Mouse (Mus musculus) c-Kit-negative CD71-positive TER-119-positive erythroid progenitor cells, embryonic 14.5 days (primary cell): ENCODE measurements around the gene Sccpdh.
"Not testable (repeated sequence)": the region's sequence is repeated elsewhere in the genome, so short reads cannot be mapped to it uniquely, and the experiment has no call there.

Experiments used
- DNase-seq: peaks from one replicate; pipeline ENCODE4 v3.0.0-alpha.2; 2013; ENCODE audit warnings: low read depth, low spot score

Sccpdh gene

DNA sequence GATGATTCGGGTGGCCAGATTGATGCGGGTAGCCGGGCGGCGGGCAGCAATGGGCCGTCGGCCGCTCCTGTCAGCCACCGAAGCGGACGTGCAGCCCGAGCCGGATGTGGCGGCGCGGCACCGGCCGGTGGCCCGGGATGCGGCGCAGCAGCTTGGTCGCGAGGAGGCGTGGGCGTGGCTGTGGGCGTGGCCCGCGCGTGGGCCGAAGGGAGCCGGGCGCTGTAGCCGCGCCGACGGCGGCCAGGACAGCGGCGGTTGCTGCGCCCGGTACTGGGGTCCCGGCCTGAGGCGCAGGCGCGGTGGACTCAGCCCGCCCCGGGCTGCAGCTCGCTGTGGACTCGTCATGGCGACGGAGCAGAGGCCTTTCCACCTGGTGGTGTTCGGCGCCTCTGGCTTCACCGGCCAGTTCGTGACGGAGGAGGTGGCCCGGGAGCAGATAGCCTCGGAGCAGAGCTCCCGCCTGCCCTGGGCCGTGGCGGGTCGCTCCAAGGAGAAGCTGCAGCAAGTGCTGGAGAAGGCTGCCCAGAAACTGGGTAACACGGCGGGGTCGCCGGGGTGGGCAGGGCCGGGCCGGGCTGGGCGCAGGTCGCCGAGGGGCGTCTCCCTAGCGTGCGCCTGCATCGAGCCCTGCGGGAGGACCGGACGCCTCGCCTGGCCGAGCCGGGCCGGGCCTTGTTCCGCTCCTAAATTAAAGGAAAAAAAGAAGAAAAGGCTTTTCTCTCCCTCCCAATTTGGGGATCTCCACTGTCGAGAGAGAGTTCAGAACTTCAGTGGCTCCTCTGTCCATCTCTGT, at the start of gene Sccpdh:
Sccpdh (plus strand) TSS at position 198 of the 793 bp plus-strand sequence.
- DNase-seq: no peak

GRCm38 (mm10) chr1:179622665-179623064, 45.3 kb upstream of the Sccpdh start:
- no peak for DNase-seq

DNA sequence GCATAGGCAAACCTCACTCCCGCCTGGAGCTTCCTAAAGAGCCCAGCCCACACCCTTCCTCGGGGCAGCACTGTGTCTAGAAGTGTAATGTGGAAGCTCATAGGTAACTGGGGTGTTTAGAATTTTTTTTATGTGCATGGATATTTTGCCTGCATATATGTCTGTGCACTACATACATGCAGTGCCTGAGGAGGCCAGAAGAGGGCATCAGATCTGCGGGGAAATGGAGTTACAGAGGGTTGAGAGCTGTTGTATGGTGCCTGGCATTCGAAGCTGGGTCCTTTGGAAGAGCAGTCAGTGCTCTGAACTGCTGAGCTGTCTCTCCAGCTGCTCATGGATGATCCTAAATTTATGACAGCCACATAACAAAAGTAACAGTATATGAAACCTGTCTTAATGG, 44.4 kb upstream of the Sccpdh start:
- no peak for DNase-seq

GRCm38 (mm10) chr1:179624354-179624753, 43.7 kb upstream of the Sccpdh start:
- peak; percentile 32 for DNase-seq

GRCm38 (mm10) chr1:179627855-179628254, 40.2 kb upstream of the Sccpdh start:
- no peak for DNase-seq

DNA sequence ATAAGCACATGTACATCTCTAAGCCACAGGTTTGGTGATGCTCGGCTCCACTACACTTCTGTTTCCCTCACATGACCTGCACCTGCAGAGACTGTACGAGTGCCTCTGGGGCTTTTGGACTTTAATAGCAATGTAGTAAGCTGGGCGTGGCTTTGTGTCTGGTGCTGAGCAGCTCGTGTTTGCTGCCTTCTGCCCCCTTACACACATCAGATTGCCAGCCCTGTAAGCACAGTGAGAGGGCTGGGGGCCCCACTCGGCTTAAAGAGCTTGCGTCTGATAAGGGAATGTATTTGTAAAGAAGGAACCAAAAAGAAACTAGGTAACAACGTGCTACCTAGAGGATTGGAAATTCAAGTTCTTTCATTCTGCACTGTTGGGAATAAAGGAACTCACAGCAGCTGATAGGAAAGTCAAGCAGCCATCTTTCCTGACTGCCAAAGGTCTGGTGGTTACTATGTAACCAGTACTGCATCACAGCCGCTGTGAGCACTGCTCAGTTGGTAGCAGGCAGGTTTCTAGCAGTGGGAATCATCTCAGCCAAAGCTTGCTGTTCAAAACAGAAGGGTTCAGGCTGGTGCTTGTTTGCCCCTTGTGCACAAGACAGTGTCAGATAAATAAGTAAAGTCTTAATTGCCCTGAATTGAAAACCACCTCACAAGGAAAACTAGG, 39.4 kb upstream of the Sccpdh start:
- DNase-seq: no peak

- no peak for DNase-seq
These were observed 38.7 kb upstream of the Sccpdh start for GRCm38 (mm10) chr1:179629276-179629675.

DNA sequence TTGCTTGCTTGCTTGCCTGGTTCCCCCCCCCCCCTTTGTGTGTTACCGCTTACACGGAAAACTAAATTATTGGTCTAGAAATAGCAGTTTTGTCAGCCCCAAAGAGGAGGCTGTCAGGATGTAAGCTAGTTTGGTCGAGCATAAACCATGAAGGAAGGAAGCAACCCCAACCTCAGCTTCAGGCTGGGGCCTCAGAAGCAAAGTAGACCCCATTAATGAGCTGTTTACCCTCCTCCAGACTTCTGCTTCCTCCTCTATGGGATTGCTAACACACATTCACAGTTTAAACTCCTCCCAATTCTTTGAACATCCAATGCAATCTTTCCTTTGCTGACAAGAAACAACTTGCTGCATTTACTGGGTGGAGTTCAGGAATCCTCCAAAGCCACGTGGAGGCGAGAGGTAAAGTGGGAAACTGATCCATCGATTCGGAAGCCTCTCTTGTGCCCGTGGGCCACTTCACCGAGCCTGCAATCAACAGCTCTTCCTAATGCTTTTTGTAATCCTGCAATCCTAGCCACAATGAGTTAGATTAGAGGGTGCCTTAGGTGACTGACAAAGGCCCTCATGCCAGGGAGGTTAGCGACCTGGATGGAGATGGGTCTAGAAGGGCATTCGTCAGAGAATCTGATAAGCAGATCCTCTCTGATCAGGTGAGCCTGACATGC, 35.1 kb upstream of the Sccpdh start:
- no peak for DNase-seq

- peak; percentile 44 for DNase-seq
These were observed 34.6 kb upstream of the Sccpdh start for GRCm38 (mm10) chr1:179633414-179633752.

GRCm38 (mm10) chr1:179634159-179634558, 33.9 kb upstream of the Sccpdh start:
- no peak for DNase-seq

GRCm38 (mm10) chr1:179642726-179643125, 25.3 kb upstream of the Sccpdh start:
- no peak for DNase-seq

- no peak for DNase-seq
These were observed 23.9 kb upstream of the Sccpdh start for GRCm38 (mm10) chr1:179644151-179644550.

- DNase-seq: peak; percentile 20
These were observed 22.7 kb upstream of the Sccpdh start for GRCm38 (mm10) chr1:179645101-179645979.

DNA sequence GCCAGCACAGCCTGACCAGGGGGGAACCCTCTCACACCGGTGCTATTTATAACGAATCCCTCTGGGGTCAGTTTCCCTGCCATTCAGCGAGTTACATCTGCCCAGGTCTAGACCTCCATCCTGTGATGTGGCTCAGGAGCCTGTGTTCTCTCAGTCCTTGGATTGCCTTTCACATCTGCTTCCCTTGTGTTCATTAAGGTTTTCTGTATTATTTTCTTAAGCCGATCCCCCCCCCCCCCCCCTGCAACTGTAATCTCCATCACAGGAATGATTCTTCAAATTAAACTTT, 22.1 kb upstream of the Sccpdh start:
- no peak for DNase-seq

DNA sequence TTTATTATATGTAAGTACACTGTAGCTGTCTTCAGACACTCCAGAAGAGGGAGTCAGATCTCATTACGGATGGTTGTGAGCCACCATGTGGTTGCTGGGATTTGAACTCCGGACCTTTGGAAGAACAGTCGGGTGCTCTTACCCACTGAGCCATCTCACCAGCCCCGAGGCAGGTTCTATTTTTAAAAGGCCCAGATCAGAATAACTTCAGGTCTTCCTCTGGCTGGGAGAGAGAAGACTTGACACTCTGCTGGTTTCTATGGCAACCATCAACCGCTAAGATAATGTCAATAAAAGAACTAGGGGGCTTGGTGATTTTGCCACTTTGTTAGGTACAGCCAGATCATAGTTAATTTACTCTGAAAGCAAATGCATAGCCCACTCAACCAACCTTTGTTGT, 19.3 kb upstream of the Sccpdh start:
- DNase-seq: not testable (repeated sequence)

DNA sequence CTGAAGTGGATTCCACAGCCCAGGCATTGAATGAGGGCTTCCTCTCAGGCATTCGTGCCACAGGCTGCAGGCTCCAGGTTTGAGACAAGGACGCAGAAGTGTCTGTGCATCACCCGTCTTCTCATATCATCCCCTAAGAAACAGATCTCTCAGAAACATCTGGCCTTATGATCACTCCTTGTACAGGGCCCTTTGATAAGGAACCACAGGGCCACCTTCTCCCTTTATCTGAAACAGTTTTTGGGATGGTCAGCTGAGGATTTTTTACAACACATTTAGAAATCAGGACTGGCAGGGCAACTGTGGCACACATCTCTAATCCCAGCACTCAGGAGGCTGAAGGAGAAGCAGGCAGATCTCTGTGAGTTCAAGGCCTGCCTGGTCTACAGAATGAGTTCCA, 18.7 kb upstream of the Sccpdh start:
- no peak for DNase-seq

DNA sequence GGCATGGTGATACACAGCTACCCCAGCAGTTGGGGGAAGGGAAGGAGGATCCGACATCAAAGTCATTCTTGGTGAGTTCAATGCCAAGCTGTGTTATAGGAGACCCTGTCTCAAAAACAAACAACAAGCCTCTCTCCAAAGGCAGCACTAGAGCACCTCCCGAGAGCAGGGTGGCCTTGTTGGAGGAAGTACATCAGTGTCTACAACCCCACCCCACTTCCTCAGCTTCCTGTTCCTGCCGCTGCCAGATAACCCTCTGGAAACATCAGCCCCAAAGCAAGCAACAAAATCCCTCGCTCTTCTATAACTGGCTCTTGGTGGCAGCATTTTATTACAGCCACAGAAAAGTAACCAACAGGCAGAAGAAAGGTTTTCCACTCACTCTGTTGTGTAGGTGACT, 17.7 kb upstream of the Sccpdh start:
- DNase-seq: no peak

DNA sequence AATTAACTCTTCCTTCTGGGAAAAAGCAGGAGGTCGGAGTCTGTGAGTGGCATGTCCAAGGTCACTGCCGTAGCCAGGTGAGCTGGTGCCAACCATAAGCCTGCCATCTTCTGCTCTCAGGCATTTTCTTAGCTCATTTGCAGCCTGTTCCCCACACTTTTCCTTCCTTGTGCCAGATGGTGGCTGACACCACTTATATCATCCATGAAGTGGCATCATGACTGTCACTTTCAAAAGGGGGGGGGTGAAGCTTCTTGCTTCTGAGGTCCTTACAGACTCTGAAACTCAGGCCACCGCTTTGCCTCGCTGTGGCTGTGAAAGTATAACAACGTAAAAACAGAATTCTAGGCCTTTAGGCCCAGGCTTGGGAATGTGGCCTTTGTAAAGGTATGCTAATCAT, 16.8 kb upstream of the Sccpdh start:
- DNase-seq: no peak

GRCm38 (mm10) chr1:179663065-179663464, 4.9 kb upstream of the Sccpdh start:
- no peak for DNase-seq

DNA sequence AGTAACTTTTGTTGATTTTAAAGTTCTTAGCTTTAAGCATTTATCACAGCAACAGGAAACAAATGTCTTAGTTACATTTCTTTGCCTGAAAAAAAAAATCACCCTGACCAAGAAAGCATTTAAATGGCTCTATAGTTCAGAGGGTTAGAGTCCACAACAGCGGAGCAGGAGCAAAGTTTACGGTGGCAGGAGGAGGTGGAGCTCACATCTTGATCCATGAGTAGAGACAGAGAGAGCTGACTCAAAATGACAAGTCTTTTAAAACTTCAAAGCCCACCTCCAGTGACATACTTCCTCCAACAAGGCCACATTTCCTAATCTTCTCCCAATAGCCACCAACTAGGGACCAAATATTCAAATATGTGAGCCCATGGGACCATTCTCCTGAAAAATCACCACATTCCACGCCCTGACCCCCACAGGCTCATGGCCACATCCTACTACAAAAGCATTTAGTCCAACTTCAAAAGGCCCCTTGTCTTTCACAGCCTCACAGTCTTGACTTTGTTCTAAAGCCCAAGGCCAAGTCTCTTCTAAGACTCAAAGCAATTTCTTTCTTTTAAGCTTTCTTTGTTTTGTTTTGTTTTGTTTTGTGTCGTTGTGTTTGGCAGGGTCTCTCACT, 3.6 kb upstream of the Sccpdh start:
- DNase-seq: no peak

- no peak for DNase-seq
These were observed 1.0 kb upstream of the Sccpdh start for GRCm38 (mm10) chr1:179666971-179667370.

- DNase-seq: no peak
These were observed 560 bp upstream of the Sccpdh start for GRCm38 (mm10) chr1:179667450-179667849.
